Mouse (Mus musculus): ENCODE measurements around the gene Trmt2b.

GRCm38 (mm10) chrX:134319153-134319932 lies 42.6 kb upstream of the Trmt2b start:
- no peak for TF ChIP-seq CTCF (IDR thresholded peaks at IDR 0.05; ENCODE audit: borderline replicate concordance, insufficient read depth, low read depth, low read length)
- no peak for TF ChIP-seq POLR2A (IDR thresholded peaks at IDR 0.05; ENCODE audit: borderline replicate concordance, insufficient read depth, low read length)
